Mouse (Mus musculus) ovary, adult 18-20 months (tissue): ENCODE data around the gene Gpatch8.
A peak's percentile ranks its signal among the peaks of the same experiment; 100 is the strongest.
"Not testable (repeated sequence)": the region's sequence is repeated elsewhere in the genome, so short reads cannot be mapped to it uniquely, and the experiment has no call there.

ENCODE experiments used
- DNase-seq: peaks from one replicate; pipeline ENCODE4 v3.0.0; 2022; ENCODE audit warnings: low spot score, mixed read lengths

The Gpatch8 gene

DNA sequence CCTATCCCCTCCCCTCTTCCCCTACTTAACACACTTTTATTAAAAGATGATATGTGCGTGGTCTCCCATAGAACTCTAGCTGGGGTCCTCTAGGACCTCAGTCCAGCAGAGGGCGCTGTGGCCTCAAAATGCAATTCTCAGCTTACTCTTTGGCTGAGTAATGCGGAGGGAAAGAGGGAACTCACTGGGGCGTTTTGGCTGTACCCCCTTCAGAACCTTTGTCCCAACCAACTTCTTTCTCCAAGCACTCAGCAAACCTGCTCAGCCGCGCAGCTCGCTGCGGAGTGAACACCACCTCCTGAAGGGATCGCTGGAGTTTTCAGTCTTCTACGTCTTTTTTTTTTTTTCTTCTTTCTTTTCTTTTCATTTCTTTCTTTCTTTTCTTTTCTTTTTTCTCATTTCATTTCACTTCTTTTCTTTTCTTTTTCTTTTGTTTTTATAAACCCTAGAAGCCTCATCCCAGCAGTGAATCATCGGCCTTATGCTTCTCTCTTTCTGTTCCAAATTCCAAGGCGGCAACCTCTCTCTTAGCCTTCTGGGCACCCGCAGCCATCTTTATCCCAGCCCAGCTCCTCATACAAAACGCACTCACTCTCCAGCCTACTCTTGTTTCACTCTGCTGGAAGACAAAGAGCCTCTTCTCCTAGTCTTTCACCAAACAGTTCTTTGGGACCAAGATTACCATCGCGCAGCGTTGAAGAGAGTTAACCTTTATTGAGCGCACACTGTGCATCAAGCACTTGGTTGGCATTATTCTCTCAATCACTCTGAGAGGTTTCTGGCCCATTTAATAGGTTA lies 16.9 kb upstream of the Gpatch8 start:
- DNase-seq, result peak; percentile 56

DNA sequence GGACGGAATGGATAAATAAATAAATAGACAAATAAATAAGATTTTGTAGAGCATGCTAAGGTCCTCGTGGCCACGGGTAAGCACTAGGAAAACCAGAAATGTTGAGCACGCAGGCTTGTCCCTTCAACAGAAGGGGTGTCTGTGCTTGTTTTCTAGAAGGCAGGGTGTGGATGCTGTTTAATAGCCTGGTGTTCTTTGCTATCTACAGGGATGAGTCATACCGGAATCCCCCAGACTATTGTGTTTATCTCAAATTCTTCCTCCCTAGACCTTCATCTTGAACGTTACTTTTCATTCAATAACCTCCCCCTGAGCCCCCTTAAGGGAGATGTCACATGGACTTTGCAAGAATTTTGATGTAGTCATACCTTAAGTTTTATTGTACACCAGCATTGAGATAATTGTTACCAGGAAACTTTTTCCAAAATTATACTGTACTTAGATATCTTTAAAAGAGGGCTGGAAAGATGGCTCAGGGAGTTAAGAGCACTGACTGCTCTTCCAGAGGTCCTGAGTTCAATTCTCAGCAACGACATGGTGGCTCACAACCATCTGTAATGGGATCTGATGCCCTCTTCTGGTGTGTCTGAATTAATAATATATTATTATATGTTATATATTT lies 12.7 kb upstream of the Gpatch8 start:
- DNase-seq, result no peak

DNA sequence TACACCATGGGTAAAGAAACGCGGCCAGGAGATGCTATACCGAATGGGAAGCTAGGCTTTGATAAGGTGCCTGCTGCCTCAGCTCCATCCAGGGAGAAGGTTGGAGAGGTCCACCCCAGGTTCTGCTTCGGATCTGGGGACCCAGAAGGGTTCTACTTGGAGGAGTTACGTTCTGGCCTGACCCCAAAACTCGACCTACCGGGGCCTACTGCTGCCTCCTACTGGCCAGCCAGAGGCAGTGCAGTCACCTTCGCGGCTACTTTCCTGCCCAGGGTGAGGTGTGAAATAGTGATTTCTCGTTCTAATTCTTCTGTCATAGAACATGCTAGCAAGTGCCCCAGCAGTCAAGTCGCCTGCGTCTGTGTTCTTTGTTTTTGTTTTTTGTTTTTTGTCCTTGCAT lies 12.0 kb upstream of the Gpatch8 start:
- no peak for DNase-seq

DNA sequence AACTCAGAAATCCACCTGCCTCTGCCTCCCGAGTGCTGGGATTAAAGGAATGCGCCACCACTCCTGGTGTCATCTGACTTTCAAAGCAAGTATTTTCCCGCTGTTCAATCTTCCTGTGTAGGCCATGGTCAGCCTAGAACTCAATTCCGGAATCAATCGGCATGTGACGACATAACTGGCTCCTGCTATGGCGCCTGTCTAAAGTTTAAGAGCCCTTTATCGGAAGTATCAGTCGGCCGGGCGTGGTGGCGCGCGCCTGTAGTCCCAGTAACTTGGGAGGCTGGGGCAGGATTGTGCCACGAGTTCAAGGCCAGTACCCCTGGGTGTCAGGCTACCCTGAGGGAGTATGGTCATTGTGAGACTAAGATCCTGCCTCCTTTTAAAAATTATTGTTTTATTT lies 11.5 kb upstream of the Gpatch8 start:
- no peak for DNase-seq

DNA sequence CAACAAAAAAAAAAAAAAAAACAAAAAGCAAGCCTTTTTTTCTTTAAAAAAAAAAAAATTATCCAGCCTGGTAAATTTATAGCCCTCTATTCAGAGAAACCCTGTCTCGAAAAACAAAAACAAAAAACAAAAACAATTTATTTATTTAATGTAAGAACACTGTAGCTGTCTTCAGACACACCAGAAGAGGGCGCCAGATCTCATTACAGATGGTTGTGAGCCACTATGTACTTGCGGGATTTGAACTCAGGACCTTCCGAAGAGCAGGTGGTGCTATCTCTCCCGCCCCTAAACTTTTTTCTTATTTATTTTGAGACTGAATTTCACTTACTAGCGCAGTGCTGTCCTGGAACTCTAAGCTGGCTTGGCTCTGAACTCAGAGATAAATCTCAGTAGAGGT lies 11.0 kb upstream of the Gpatch8 start:
- no peak for DNase-seq

DNA sequence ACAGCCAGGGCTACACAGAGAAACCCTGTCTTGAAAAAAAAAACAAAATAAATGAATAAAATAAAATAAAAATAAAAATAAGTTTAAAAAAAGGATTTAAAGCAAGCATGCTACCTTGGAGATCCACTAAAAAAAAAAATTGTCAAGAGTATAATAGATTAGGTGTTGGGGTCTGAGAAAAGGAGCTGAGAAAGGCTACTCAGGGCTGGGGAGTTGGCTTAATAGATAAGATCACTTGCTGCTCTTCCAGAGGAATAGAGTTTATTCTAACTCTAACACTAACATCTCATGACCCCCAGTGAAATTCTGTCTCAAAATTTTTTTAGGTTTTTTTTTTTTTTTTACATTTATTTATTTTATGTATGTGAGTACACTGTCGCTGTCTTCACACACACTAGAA lies 10.1 kb upstream of the Gpatch8 start:
- no peak for DNase-seq

DNA sequence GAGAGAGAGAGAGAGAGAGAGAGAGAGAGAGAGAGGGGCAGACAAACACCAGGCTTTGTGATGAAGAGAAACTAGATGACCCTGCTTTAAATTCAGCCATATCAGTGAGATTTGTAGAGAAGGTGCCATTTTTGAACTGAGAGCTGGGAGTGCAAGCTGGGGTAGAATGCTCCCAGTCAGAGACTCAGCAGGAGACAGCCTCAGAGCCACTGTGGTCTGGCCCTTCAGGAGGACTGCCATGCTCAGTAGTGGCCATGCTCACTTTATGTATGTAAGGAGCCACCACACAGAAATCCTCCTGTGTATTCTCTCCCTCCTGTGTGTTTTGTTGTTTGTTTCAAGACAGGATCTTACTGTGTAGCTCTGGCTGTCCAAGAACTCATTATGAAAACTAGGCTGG lies 9.5 kb upstream of the Gpatch8 start:
- DNase-seq, result no peak

DNA sequence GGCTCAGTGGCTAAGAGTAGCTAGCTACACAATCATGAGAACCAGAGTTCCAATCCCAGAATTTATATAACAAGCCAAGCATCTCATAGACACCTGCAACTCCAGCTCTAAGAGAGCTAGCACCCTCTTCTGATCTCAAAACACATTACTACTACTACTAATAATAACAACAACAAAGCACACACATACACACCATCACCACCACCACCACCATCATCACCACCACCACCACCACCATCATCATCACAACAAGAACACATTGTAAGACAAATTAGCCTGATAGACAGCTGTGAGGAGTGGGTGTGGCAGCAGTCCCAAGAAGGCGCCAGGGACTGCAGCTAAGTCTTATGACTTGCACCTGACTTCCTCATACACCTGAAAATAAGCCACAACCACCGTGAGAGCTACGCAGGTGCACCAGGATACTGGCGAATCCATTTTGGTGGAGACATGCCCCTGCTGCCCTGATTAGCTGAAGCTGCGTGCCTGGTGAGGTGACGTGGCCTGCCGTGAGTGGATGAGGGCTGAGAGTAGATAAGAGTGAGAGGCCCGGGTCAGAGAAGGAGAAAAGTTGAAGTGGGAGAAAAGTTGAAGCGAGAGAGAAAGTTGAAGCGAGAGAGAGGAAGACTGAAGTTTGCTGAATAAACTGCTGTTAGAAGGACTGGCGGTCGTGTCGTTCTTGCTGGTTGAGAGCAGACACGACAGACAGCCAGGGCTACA lies 8.9 kb upstream of the Gpatch8 start:
- not testable (repeated sequence) for DNase-seq

DNA sequence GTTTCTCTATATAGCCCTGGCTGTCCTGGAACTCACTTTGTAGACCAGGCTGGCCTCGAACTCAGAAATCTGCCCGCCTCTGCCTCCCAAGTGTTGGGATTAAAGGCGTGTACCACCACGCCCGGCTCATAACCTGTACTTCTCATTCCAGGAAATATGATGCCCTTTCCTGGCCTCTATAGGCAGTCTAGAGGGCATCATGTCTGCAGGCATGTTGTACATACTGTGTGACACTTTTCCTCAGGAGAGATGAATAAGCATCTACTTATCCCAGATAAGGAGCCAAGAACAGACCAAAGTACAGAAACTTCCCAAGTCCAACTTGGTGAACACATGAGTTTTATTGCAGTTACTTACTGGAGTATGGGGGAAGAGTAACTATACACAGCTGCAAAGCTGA lies 2.5 kb upstream of the Gpatch8 start:
- DNase-seq, result no peak

DNA sequence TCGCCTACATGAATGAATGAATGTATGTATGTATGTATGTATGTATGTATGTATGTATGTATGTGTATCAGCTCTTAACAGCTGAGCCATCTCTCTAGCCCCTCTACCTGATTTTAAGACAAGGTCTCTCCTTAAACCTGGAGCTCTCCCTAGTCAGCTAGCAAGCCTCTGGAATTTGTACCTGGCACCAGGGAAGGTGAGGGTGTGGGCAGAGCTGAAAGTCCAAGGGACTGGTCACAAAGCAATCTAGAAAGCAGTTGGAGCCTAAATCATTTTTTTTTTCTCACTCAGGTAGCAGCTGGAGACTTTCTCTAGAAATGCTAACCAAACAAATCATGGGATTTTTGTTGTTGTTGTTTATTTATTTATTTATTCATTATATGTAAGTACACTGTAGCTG lies 1.2 kb upstream of the Gpatch8 start:
- DNase-seq, result no peak

DNA sequence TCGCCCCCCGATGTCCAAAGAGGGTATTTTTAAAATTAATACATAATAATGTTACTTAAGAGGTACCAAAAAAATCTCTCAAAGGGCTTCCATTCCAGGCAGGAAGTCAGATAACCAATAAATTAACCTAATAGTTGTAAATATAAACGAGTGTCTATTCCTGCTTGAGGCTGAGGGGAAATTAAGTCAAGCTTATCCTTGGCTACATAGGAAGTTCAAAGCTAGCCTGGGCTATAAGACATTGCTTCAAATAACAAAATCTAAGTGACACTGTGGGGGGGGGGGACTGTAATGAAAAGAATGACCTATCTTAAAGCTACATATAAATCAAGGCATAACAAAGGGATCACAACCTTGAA lies 503 bp upstream of the Gpatch8 start:
- DNase-seq, result no peak

DNA sequence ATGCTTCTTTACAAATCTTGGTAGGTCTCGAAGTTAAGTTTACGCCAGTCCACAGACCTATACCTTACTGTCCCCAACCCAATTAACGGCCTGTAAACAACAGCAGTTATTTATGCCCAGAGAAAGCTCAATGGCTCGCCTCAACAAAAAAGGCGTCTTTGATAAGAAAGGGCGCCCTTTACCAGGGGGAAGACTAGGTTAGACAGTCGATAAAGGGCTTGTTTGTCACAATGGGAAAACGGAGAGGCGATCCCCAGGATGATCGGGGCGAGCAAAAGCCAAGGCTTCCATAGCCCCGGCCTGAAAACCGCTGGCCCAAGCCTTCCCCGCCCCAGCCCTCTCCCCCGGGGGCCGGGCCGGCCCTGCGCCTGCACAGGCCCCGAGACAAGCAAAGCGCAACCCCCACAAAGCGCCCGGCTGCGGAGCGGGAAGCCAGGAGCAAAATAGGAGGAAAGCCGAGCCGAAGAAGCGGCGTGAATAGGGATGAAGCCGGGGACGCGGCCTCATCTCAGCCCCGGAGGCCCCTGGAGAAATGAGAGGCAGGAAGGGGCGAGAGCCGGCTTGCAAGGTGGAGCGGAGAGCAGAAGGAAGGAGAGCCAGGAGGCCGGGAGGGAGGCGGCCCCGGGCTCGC lies 677 bp downstream of the Gpatch8 start:
- peak; percentile 27 for DNase-seq

DNA sequence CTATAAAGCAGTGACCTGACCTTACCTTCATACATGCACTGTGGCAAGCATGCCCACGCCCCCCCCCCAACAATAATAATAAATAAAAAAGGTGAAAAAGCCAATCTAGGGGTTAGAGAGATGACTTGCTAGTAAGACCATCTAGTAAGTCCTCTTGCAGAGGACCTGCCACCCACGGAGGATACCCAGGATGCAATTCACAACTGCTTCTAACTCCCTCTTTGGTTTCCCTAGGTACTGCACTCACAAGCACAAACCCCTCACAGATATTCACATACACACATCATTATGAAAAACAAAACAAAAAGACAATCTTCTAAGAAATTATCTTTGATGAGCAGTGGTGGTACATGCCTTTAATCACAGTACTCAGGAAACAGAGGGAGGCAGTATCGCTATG lies 4.1 kb downstream of the Gpatch8 start:
- no peak for DNase-seq

DNA sequence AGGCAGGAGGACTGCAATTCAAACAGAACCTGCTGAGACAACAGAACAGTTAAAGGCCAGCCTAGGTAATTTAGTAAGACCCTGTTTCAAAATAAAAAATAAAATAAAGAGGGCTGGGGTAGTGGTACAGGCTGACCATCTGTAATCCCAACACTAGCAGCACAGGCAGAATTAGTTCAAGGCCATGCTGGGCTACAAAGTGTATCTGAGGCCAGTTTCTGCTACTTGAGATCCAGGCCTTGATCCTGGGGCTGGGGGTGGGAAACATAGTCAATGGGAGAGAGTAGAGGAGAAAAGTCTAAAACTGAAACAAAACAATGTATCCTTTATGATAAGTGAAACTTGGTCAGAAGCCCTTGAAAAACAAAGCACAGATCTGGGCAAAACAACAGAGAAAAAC lies 5.0 kb downstream of the Gpatch8 start:
- DNase-seq, result peak; percentile 20

DNA sequence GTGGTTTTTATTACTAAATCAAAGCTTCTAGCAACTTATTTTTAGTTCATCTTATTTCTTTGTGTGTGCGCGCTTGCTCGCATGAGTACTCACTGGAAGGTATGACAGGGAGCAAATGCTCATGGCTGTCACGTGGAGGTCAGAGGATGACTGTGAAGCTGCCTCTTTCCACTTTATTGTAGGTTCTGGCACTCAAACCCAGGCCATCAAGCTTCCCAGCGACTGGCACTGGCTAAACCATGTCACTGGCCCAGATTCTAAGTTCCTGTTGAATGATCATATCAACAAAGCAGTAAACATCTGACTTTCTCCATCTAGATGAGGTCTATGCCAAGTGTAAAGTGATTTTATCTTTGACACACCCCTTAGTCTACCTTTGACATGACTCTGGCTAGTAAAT lies 14.7 kb downstream of the Gpatch8 start:
- no peak for DNase-seq

DNA sequence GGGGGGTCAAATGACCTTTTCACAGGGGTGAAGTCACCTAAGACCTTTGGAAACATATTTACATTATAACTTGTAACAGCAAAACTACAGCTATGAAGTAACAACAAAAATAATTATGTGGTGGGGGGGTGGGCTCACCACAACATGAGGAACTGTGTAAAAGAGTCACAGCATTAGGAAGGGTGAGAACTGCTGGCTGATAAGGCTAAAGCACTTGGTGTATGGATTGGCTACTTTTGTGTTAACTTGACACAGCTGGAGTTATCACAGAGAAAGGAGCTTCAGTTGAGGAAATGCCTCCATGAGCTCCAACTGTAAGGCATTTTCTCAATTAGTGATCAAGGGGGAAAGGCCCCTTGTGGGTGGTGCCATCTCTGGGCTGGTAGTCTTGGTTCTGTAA lies 15.9 kb downstream of the Gpatch8 start:
- not testable (repeated sequence) for DNase-seq

DNA sequence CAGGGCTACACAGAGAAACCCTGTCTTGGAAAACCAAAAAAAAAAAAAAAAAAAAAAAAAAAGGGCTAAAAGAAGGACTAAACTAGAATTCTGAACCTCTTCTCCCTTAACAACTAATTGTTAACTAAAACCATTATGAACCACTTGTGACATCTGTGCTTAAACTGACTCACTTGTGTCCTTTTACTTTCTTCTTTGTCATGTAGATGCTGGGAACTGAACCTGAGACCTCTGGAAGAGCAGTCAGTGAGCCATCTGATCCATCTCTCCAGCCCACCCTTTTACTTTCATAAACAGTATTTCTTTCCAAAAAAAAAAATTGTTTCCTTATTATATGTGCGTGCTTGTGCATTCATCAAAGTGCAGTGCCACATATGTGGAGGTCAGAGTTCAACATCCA lies 16.5 kb downstream of the Gpatch8 start:
- no peak for DNase-seq

DNA sequence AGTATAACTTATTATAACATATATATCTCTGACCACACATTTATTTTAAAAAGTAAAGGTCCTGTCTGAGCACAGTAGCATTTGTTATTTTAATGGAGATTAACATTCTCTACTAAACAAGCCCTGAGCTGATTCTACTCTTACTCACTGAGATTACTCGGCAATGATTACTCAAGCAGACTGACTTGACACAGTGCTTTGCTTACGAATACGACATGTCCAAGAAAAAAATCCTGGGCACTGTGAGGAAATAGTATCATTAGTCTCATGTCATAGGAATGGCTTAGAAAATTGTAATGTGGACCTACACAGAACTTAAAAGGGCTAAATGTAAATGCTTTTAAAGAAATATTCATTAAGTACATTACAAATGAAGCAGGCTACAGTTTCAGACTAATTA lies 20.0 kb downstream of the Gpatch8 start:
- DNase-seq, result no peak

DNA sequence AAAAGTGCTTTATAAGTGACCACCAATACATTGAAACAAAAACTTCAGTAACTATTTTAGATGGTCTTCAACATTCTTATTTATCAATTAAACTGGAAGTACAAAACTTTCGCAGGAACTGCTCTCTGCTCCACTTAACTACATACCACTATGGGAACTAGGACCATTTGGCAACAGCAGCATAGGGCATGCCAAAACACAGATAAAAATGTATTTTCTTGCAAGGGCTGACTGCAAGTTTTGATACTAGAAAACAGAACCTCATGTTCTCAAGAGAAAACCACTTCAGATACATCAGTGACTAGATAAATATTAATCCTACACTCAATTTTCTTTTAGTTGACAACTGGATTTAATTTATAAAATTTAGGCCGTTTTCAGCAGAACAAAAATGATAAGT lies 22.1 kb downstream of the Gpatch8 start:
- no peak for DNase-seq

DNA sequence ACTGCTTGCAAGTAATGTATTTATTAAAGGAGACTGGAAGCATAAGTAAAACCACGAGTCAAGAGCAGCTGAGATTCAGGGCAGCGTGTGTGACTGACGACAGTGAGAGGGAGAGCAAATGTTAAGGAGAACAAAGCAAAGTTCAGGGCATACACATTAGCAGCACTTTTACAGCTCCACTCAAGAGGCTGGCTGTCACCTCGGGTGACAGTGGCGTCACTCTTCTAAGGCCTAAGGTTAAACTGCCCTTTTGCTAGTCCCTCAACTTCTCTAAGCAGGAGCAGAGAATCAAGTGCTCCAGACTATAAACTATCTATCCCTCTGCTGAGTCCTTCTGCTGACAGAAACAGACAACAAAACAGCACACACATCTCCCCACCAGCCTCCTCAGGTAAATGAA lies 24.8 kb downstream of the Gpatch8 start:
- DNase-seq, result no peak

DNA sequence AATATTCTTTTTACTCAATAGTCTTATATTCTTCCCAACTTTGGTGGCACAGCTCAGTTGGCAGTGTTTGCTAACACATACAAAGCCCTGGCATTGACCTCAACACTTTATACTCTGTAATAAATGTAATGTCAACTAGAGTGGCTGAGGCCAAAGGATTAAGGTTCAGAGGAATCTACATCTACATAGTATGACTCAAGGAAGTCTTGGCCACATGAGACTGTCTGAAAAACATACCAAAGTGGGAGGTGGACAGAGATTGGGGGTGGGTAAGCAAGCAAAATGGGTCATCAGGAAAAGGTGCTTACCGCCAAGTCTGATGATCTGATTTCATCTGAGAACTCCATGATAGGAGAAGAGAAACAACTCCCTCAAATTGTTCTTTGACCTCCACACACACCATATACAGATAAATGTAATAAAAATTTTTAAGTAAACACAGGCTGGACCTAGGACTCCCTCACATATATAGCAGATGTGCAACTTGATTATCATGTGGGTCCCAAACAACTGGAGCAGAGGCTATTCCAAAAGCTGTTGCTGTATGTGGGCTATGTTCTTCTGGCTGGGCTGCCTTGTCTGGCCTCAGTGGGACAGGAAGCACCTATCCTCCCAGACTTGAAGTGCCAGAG lies 41.3 kb downstream of the Gpatch8 start:
- DNase-seq, result no peak

DNA sequence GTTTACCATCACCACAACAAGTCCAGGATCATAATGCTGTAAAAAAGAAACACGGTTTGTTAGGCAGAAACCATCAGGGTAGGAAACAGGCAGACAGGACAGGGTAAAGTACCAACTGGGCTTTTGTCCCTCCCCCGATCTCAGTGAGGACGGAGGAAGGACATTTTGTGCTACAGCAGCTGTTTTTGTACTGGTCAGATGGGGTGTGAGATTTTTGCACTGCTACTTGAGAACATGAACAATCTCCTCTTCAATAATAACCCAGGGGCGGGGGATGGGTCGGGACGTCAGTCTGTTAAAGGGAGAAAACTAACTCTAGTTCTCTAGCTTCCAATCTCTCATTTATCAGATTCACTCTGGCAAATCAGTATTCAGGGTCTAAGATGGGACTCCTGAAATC lies 46.0 kb downstream of the Gpatch8 start:
- no peak for DNase-seq
